Comparison of ENCODE assay signal across 12 mouse cellular contexts in the genomic region with DNA sequence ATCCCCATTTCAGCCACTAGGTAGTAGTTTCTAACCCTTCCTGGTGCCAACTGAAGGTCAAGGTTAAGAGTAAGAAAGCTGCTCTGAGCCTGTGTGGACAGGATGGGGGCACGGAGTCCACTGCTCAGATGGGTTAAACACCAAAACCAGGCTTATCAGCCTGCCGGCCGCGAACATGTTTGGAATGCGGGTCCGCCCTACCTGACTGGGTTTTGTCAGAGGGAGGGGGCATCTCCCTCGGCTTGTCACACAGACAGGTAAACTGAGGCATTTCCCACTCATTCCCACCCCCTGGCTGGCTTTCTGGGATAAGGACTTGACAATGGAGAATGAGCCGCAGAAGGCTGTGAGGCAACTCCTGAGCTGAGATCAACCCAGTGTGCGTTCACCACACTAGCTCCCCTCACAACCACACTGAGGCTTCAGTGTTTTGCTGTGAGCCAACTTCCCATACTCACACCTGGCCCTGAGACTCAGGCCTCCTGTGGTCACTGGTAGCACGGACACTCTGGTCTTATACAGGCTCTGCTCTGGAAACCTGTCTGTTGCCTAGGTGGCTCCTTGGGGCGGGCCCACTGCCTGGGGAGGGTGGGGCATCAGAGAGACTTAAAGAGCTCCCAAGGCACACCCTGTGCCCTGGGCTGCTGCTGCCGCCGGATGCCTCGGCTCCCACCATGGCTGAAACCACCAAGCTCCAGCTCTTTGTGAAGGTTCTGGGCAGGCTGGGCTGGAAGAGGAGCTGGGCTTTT. TPM values are rescaled to one million over a fixed set of nuclear protein-coding genes. Genes with fewer than 3 reads are reported as not detected.
DNase-seq lines count a peak whose midpoint lies in the region; ATAC-seq and TF ChIP-seq lines count a peak whose summit lies in the region.
"Had no signal": no experiment of that assay in that cellular context is flagged by ENCODE, and none has a peak within 500 bp of the region (broad histone marks: within the 10 kb centered on the region; RNA-seq: fewer than 3 reads in every experiment).

A gene (plus strand): TSS at position 634 of the 749 bp plus-strand sequence.

- no peaks in the 10 kb centered on the region for H3K27me3 ChIP-seq in thymus, adult 2 months (ENCODE audit: control insufficient read depth, insufficient read depth, low read length)
- H3K27me3 ChIP-seq in stomach, embryonic 15.5 days (replicated peaks), result no peaks in the 10 kb centered on the region
- no peaks in the 10 kb centered on the region for H3K27me3 ChIP-seq in forebrain, embryonic 10.5 days (ENCODE audit: poor library complexity, severe bottlenecking)
- H3K27me3 ChIP-seq: heart, embryonic 13.5 days; hindbrain, embryonic 12.5 days had no signal

- no peak within 1 kb of the TSS for H3K4me3 ChIP-seq in thymus, adult 2 months (ENCODE audit: control insufficient read depth, insufficient read depth, low read length)
- 0 out of 2 replicates have a peak within 1 kb of the TSS, but pooled peaks have one; percentile 9 for H3K4me3 ChIP-seq in stomach, embryonic 15.5 days (replicated peaks)
- H3K4me3 ChIP-seq in forebrain, embryonic 10.5 days, result no peak within 1 kb of the TSS
- H3K4me3 ChIP-seq: heart, embryonic 13.5 days; hindbrain, embryonic 12.5 days had no signal

- H3K27ac ChIP-seq in thymus, adult 2 months (ENCODE audit: control insufficient read depth, insufficient read depth, low read length), result no peak within 1 kb of the TSS
- peak within 1 kb of the TSS; percentile 35; the same call in 1 of the 2 replicates for H3K27ac ChIP-seq in stomach, embryonic 15.5 days
- no peak within 1 kb of the TSS for H3K27ac ChIP-seq in forebrain, embryonic 10.5 days
- H3K27ac ChIP-seq: heart, embryonic 13.5 days; hindbrain, embryonic 12.5 days had no signal

- no peak for TF ChIP-seq POLR2A in thymus, adult 2 months (IDR thresholded peaks at IDR 0.05; ENCODE audit: control insufficient read depth, extremely low read depth, insufficient read depth, low read length, poor library complexity)

- TF ChIP-seq CTCF in thymus, adult 2 months (IDR thresholded peaks at IDR 0.05; ENCODE audit: borderline replicate concordance, control insufficient read depth, extremely low read depth, insufficient read depth, low read length, poor library complexity), result no peak

- ATAC-seq in stomach, embryonic 15.5 days (ENCODE audit: insufficient read depth, low FRiP score, low read depth), result 0 out of 2 replicates have a peak, but pooled peaks have one; percentile 29

- peak; percentile 41 to 42 for DNase-seq in cerebellum, postnatal 10 days
- DNase-seq in cerebellum, adult 8-10 months, result no peak
- no peak for DNase-seq in thymus, adult 2 months
- no peak for DNase-seq in thymus, postnatal 4 days
- peak; percentile 87 to 92 for DNase-seq in lung, adult 18-20 months
- DNase-seq in left cerebral cortex, postnatal 4 days, result no peak
- no peak for DNase-seq in forebrain, embryonic 10.5 days (ENCODE audit: extremely low spot score, low spot score)
- DNase-seq: thymus, adult 18-20 months had no signal

- WGBS in thymus, adult 2 months, result 82% methylated on average over 14 of the region's 14 CpGs
- WGBS in stomach, embryonic 15.5 days, result 51% methylated on average over 14 of the region's 14 CpGs
- WGBS in forebrain, embryonic 10.5 days, result 74% methylated on average over 14 of the region's 14 CpGs

- no peaks in the 10 kb centered on the region for H3K9me3 ChIP-seq in stomach, embryonic 15.5 days
- no peaks in the 10 kb centered on the region for H3K9me3 ChIP-seq in forebrain, embryonic 10.5 days
- H3K9me3 ChIP-seq: heart, embryonic 13.5 days; hindbrain, embryonic 12.5 days had no signal

- peaks cover 19% of the 10 kb centered on the region for H3K4me1 ChIP-seq in thymus, adult 2 months (replicated peaks; ENCODE audit: control insufficient read depth, insufficient read depth, low read length)
- peaks cover 25% of the 10 kb centered on the region for H3K4me1 ChIP-seq in stomach, embryonic 15.5 days
- H3K4me1 ChIP-seq in forebrain, embryonic 10.5 days, result peaks cover 24% of the 10 kb centered on the region

- intact Hi-C loops in left cerebral cortex, postnatal 4 days (cut with DNase I), result no loop called here

- H3K4me2 ChIP-seq in stomach, embryonic 15.5 days, result peak within 1 kb of the TSS; percentile 19; the same call in 1 of the 2 replicates
- H3K4me2 ChIP-seq: heart, embryonic 13.5 days; hindbrain, embryonic 12.5 days had no signal

- H3K9ac ChIP-seq in stomach, embryonic 15.5 days, result no peak within 1 kb of the TSS
- H3K9ac ChIP-seq: heart, embryonic 13.5 days; hindbrain, embryonic 12.5 days had no signal

- H3K36me3 ChIP-seq in thymus, adult 2 months (ENCODE audit: control insufficient read depth, insufficient read depth, low read length), result peaks cover 3% of the 10 kb centered on the region; the same call in 1 of the 2 replicates
- no peaks in the 10 kb centered on the region for H3K36me3 ChIP-seq in stomach, embryonic 15.5 days
- H3K36me3 ChIP-seq in forebrain, embryonic 10.5 days (replicated peaks), result peaks cover 6% of the 10 kb centered on the region

RNA-seq across cellular contexts. Expression of the gene that starts here (rescaled TPM):
- polyA plus RNA-seq in thymus, adult 2 months (2012; rRNA removed), result 11.6 and 17.3 TPM in 2 replicates
- polyA plus RNA-seq in stomach, embryonic 15.5 days (2015; fragmentation: Nextera tagmentation; extraction: Ambion mirVana), result 11.9 and 26.5 TPM in 2 replicates
- total RNA-seq in left cerebral cortex, postnatal 4 days (2021), result under 1 TPM in 1 of 2 experiments, not detected in 1; 0.52 TPM
- polyA plus RNA-seq in forebrain, embryonic 10.5 days (2016; fragmentation: Nextera tagmentation; extraction: Ambion mirVana), result 0.57 TPM in 2 replicates
- total RNA-seq: megakaryocyte progenitor cell, adult 5-6 weeks had no signal

Comparison
In these comparisons a context has a peak if more than half of its experiments do, and no peak if none do; other contexts are left out.
1. DNase-seq: peak in cerebellum, postnatal 10 days (2 of 2) and lung, adult 18-20 months (2 of 2); none in cerebellum, adult 8-10 months (single experiment), thymus, adult 2 months (single experiment), thymus, postnatal 4 days (single experiment), left cerebral cortex, postnatal 4 days (single experiment) and forebrain, embryonic 10.5 days (single experiment).